Mouse (Mus musculus) left cerebral cortex, adult 18-20 months (tissue): Measurements from ENCODE around the gene Kcnq5. TPM values are rescaled to one million over a fixed set of nuclear protein-coding genes. Genes with fewer than 3 reads are reported as not detected.
"Not testable (repeated sequence)": the region's sequence is repeated elsewhere in the genome, so short reads cannot be mapped to it uniquely, and the experiment has no call there.

Source experiments
- DNase-seq, 2 experiments: peaks; one replicate each; pipeline ENCODE4 v3.0.0; 2021 to 2022; ENCODE audit warnings: low spot score in 2 of 2, mixed read lengths in 1 of 2
- total RNA-seq, 2 experiments: library from RNA; stranded (reverse); gene quantifications; 2 replicates each; pipeline ENCODE4 v1.2.3; 2021

Gene Kcnq5
- total RNA-seq, 2 experiments from 2014 or later, result 74.4 to 80.2 TPM

DNA sequence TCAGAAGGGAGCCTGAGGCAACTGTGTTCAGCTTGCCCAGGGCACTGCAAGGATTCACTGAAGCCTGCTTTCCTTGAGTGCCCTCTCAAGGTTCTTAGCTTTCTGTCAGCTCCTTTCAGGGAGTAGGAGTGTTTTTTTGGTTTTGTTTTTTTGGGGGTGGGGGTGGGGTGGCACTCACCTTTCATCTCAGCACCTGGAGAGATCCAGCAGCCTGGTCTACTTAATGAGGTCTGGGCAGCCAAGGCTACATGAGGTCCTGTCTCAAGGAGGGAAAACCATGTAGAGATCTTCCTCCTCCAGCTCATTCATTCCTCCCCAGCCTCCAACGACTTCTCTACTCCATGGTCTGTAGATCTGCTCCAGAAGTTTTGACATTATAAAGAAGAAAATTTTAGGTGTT is 593.7 kb downstream of the Kcnq5 start, which contains the start of gene Khdc1c:
Khdc1c (plus strand) TSS at position 301 of the 400 bp plus-strand sequence.
- not testable (repeated sequence) for DNase-seq

DNA sequence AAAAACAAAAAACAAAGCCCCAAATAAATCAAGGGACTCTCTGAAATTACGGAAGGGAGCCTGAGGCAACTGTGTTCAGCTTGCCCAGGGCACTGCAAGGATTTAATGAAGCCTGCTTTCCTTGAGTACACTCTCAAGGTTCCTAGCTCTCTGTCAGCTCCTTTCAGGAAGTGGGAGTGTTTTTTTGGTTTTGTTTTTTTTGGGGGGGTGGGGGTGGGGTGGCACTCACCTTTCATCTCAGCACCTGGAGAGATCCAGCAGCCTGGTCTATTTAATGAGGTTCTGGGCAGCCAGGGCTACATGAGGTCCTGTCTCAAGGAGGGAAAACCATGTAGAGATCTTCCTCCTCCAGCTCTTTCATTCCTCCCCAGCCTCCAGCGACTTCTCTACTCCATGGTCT is 612.4 kb downstream of the Kcnq5 start, which contains the start of gene Khdc1a:
Khdc1a (plus strand) TSS at position 301 of the 400 bp plus-strand sequence.
- no peak for DNase-seq
